Mouse (Mus musculus): ENCODE data around the gene 1600014C10Rik.

GRCm38 (mm10) chr7:38191146-38191545 is 8.1 kb downstream of the 1600014C10Rik start:
- TF ChIP-seq MAX (IDR thresholded peaks at IDR 0.05): no peak
- no peak for TF ChIP-seq CTCF (IDR thresholded peaks at IDR 0.05; ENCODE audit: control insufficient read depth, insufficient read depth, insufficient read length)
- TF ChIP-seq CEBPB (IDR thresholded peaks at IDR 0.05; ENCODE audit: low read depth): no peak
- no peak for TF ChIP-seq USF1 (IDR thresholded peaks at IDR 0.05; ENCODE audit: low read depth)

Data from C2C12 (cell line).